Mouse (Mus musculus) MEL (cell line): ENCODE results near the gene Cdca3.
A peak's percentile ranks its signal among the peaks of the same experiment; 100 is the strongest.

Experiments used
- CTCF ChIP-seq, 3 experiments: IDR thresholded peaks in 2 of 3; conservative IDR thresholded peaks in 1 of 3; 2 replicates each; pipeline ENCODE4 v1.5.1; 2011 to 2012; ENCODE audit warnings: low read length in 3 of 3, low read depth in 2 of 3, mild to moderate bottlenecking in 2 of 3, improper control_type of control experiment in 1 of 3, inconsistent platforms in 1 of 3, mixed read lengths in 1 of 3, moderate library complexity in 1 of 3; ENCODE audit not compliant: control insufficient read depth in 1 of 3, insufficient read depth in 1 of 3, poor library complexity in 1 of 3, severe bottlenecking in 1 of 3
- ETS1 ChIP-seq: IDR thresholded peaks from 2 replicates; pipeline ENCODE4 v1.6.1; 2012; ENCODE audit warnings: low read depth, mild to moderate bottlenecking, inconsistent platforms, low read length, improper control_type of control experiment, moderate library complexity
- HCFC1 ChIP-seq: IDR thresholded peaks from 2 replicates; pipeline ENCODE4 v1.6.1; 2012; ENCODE audit warnings: low read depth, mild to moderate bottlenecking, inconsistent platforms, low read length, improper control_type of control experiment, moderate library complexity
- POLR2A ChIP-seq, 2 experiments: IDR thresholded peaks; 2 replicates each; pipeline ENCODE4 v1.6.1; 2011 to 2012; ENCODE audit warnings: low read length in 2 of 2, mild to moderate bottlenecking in 2 of 2, control low read depth in 1 of 2, improper control_type of control experiment in 1 of 2, low read depth in 1 of 2, moderate library complexity in 1 of 2; ENCODE audit not compliant: control insufficient read depth in 1 of 2, insufficient read depth in 1 of 2, poor library complexity in 1 of 2

GRCm38 (mm10) chr6:124803061-124803460 is 26.3 kb upstream of the Cdca3 start:
- no peak for TF ChIP-seq ETS1
- TF ChIP-seq CTCF (IDR thresholded peaks at IDR 0.05 in 2 of 3, conservative IDR thresholded peaks at IDR 0.05 in 1 of 3; ENCODE audit: control insufficient read depth in 1 of 3, insufficient read depth in 1 of 3, low read depth in 2 of 3, low read length in 3 of 3, poor library complexity in 1 of 3, severe bottlenecking in 1 of 3): peak in 1 of 3 experiments; percentile 23; a peak in 1 of 6 replicates
- no peak for TF ChIP-seq HCFC1
- TF ChIP-seq POLR2A (IDR thresholded peaks at IDR 0.05; ENCODE audit: control insufficient read depth in 1 of 2, insufficient read depth in 1 of 2, low read depth in 1 of 2, low read length in 2 of 2, poor library complexity in 1 of 2): no peak
